In genomic region chr11:61676216-61676854, GRCm38 (mm10) we compare ENCODE assay signal across 22 mouse cellular contexts. TPM values are rescaled to one million over a fixed set of nuclear protein-coding genes. Genes with fewer than 3 reads are reported as not detected.
DNase-seq lines count a peak whose midpoint lies in the region; ATAC-seq and TF ChIP-seq lines count a peak whose summit lies in the region.
"Had no signal": no experiment of that assay in that cellular context is flagged by ENCODE, and none has a peak within 500 bp of the region (broad histone marks: within the 10 kb centered on the region; RNA-seq: fewer than 3 reads in every experiment).

No protein-coding gene starts in this region.

- H3K27me3 ChIP-seq in forebrain, embryonic 10.5 days (ENCODE audit: poor library complexity, severe bottlenecking), result peaks cover 59% of the 10 kb centered on the region
- H3K27me3 ChIP-seq in forebrain, embryonic 16.5 days (replicated peaks; ENCODE audit: control insufficient read depth, insufficient read depth, low read length), result no peaks in the 10 kb centered on the region
- H3K27me3 ChIP-seq in embryonic facial prominence, embryonic 14.5 days (replicated peaks; ENCODE audit: control insufficient read depth, insufficient read depth, low read length), result no peaks in the 10 kb centered on the region
- H3K27me3 ChIP-seq in limb, embryonic 14.5 days (ENCODE audit: control insufficient read depth, insufficient read depth, low read length), result no peaks in the 10 kb centered on the region
- H3K27me3 ChIP-seq in midbrain, embryonic 10.5 days (ENCODE audit: low read depth, poor library complexity, severe bottlenecking), result peaks cover 30% of the 10 kb centered on the region

- H3K36me3 ChIP-seq in forebrain, embryonic 10.5 days (replicated peaks), result no peaks in the 10 kb centered on the region
- H3K36me3 ChIP-seq in forebrain, embryonic 16.5 days (ENCODE audit: control insufficient read depth, insufficient read depth), result no peaks in the 10 kb centered on the region
- H3K36me3 ChIP-seq in embryonic facial prominence, embryonic 14.5 days (ENCODE audit: control insufficient read depth, insufficient read depth, low read length), result no peaks in the 10 kb centered on the region
- H3K36me3 ChIP-seq in limb, embryonic 14.5 days (ENCODE audit: control insufficient read depth, insufficient read depth, low read length), result no peaks in the 10 kb centered on the region
- H3K36me3 ChIP-seq in midbrain, embryonic 10.5 days, result no peaks in the 10 kb centered on the region

- H3K9me3 ChIP-seq in forebrain, embryonic 10.5 days, result no peaks in the 10 kb centered on the region
- H3K9me3 ChIP-seq in forebrain, embryonic 16.5 days (ENCODE audit: control insufficient read depth, low read length), result no peaks in the 10 kb centered on the region
- H3K9me3 ChIP-seq in embryonic facial prominence, embryonic 14.5 days (ENCODE audit: control insufficient read depth, low read length), result no peaks in the 10 kb centered on the region
- no peaks in the 10 kb centered on the region for H3K9me3 ChIP-seq in limb, embryonic 14.5 days (ENCODE audit: control insufficient read depth, low read length)
- no peaks in the 10 kb centered on the region for H3K9me3 ChIP-seq in midbrain, embryonic 10.5 days (replicated peaks)

- peak overlapping the region; percentile 58 for H3K27ac ChIP-seq in forebrain, embryonic 10.5 days
- no peak overlapping the region for H3K27ac ChIP-seq in forebrain, embryonic 16.5 days (ENCODE audit: low read length)
- peak overlapping the region; percentile 63 for H3K27ac ChIP-seq in embryonic facial prominence, embryonic 14.5 days (replicated peaks; ENCODE audit: low read depth, low read length)
- 0 out of 2 replicates have a peak overlapping the region, but pooled peaks have one; percentile 39 for H3K27ac ChIP-seq in limb, embryonic 14.5 days (replicated peaks; ENCODE audit: low read depth, low read length)
- H3K27ac ChIP-seq in midbrain, embryonic 10.5 days (replicated peaks), result no peak overlapping the region

- H3K4me2 ChIP-seq in forebrain, embryonic 16.5 days (ENCODE audit: low read length), result no peak overlapping the region
- H3K4me2 ChIP-seq in embryonic facial prominence, embryonic 14.5 days (ENCODE audit: low read depth, low read length), result no peak overlapping the region
- no peak overlapping the region for H3K4me2 ChIP-seq in limb, embryonic 14.5 days (replicated peaks; ENCODE audit: low read depth, low read length, severe bottlenecking)
- H3K4me2 ChIP-seq: midbrain, embryonic 11.5 days had no signal

- no peak for DNase-seq in forebrain, embryonic 10.5 days (ENCODE audit: extremely low spot score, low spot score)
- peak; percentile 53 for DNase-seq in embryo, embryonic 10 days (ENCODE audit: low spot score)
- no peak for DNase-seq in embryonic facial prominence, embryonic 14.5 days (ENCODE audit: low spot score)
- no peak for DNase-seq in limb, embryonic 14.5 days (ENCODE audit: low spot score)
- no peak for DNase-seq in adrenal gland, adult 8-10 months
- DNase-seq in right cerebral cortex, postnatal 4 days, result no peak
- DNase-seq in midbrain, embryonic 10.5 days (ENCODE audit: low spot score), result no peak
- DNase-seq: adrenal gland, postnatal 36 days; cerebellum, adult 2 months; gastrocnemius, postnatal 25 days; heart, postnatal 10 days; kidney, adult 2 months; kidney, postnatal 14 days; liver; lung, adult 18-20 months had no signal

- no peak for ATAC-seq in forebrain, embryonic 16.5 days
- no peak for ATAC-seq in embryonic facial prominence, embryonic 14.5 days (ENCODE audit: low read depth)
- no peak for ATAC-seq in limb, embryonic 14.5 days (ENCODE audit: low FRiP score, low read depth)
- ATAC-seq: hindbrain, embryonic 16.5 days had no signal

- H3K4me1 ChIP-seq in forebrain, embryonic 10.5 days, result peaks cover 49% of the 10 kb centered on the region
- H3K4me1 ChIP-seq in forebrain, embryonic 16.5 days (replicated peaks; ENCODE audit: control insufficient read depth, insufficient read depth, low read length), result peaks cover 5% of the 10 kb centered on the region
- peaks cover 16% of the 10 kb centered on the region for H3K4me1 ChIP-seq in embryonic facial prominence, embryonic 14.5 days (ENCODE audit: control insufficient read depth, insufficient read depth, low read length)
- peaks cover 19% of the 10 kb centered on the region for H3K4me1 ChIP-seq in limb, embryonic 14.5 days (ENCODE audit: control insufficient read depth, insufficient read depth, low read length)
- H3K4me1 ChIP-seq in midbrain, embryonic 10.5 days, result peaks cover 27% of the 10 kb centered on the region

- 60% methylated on average over 7 of the region's 7 CpGs for WGBS in forebrain, embryonic 10.5 days
- 77% methylated on average over 7 of the region's 7 CpGs for WGBS in forebrain, embryonic 16.5 days
- WGBS in embryonic facial prominence, embryonic 14.5 days, result 21% methylated on average over 7 of the region's 7 CpGs
- 22% methylated on average over 7 of the region's 7 CpGs for WGBS in limb, embryonic 14.5 days
- 74% methylated on average over 7 of the region's 7 CpGs for WGBS in midbrain, embryonic 10.5 days

- H3K4me3 ChIP-seq in forebrain, embryonic 10.5 days, result no peak overlapping the region
- no peak overlapping the region for H3K4me3 ChIP-seq in forebrain, embryonic 16.5 days (replicated peaks; ENCODE audit: low read length)
- H3K4me3 ChIP-seq in embryonic facial prominence, embryonic 14.5 days (ENCODE audit: low read depth, low read length), result no peak overlapping the region
- H3K4me3 ChIP-seq in limb, embryonic 14.5 days (replicated peaks; ENCODE audit: low read length), result no peak overlapping the region
- no peak overlapping the region for H3K4me3 ChIP-seq in midbrain, embryonic 10.5 days

- H3K9ac ChIP-seq in forebrain, embryonic 16.5 days (replicated peaks; ENCODE audit: low read depth, low read length), result no peak overlapping the region
- H3K9ac ChIP-seq in embryonic facial prominence, embryonic 14.5 days (ENCODE audit: low read depth, low read length), result no peak overlapping the region; the same call in 1 of the 2 replicates
- H3K9ac ChIP-seq in limb, embryonic 14.5 days (ENCODE audit: low read depth, low read length, severe bottlenecking), result 0 out of 2 replicates have a peak overlapping the region, but pooled peaks have one; percentile 16

- no peak for TF ChIP-seq POLR2A in limb, embryonic 14.5 days (IDR thresholded peaks at IDR 0.05; ENCODE audit: borderline replicate concordance, extremely low read depth, insufficient read depth, insufficient read length)

RNA-seq across cellular contexts. Expression of gene Fam83g, which starts 7.6 kb away (rescaled TPM):
- 1.5 and 1.9 TPM in 2 replicates for polyA plus RNA-seq in forebrain, embryonic 10.5 days (2016; fragmentation: Nextera tagmentation; extraction: Ambion mirVana)
- polyA plus RNA-seq in forebrain, embryonic 16.5 days (2015; fragmentation: Nextera tagmentation; extraction: Ambion mirVana), result 0.36 and 0.46 TPM in 2 replicates
- 2.2 and 3.7 TPM in 2 replicates for polyA plus RNA-seq in embryonic facial prominence, embryonic 14.5 days (2014; fragmentation: Nextera tagmentation; extraction: Ambion mirVana)
- polyA plus RNA-seq in limb, embryonic 14.5 days (2012; rRNA removed), result 2.1 and 2.4 TPM in 2 replicates
- 2.8 TPM in 2 replicates for polyA plus RNA-seq in limb, embryonic 14.5 days (2014; fragmentation: Nextera tagmentation; extraction: Ambion mirVana)
- total RNA-seq in adrenal gland, adult 8-10 months (2022), result 1 to 10 TPM; 1.7 to 2.9 (median 2.3) TPM
- polyA plus RNA-seq in midbrain, embryonic 10.5 days (2016; fragmentation: Nextera tagmentation; extraction: Ambion mirVana), result 0.86 and 0.95 TPM in 2 replicates
- total RNA-seq: monocyte, adult 5-6 weeks had no signal

RNA-seq across cellular contexts. Expression of gene Grap, which starts 23.3 kb away (rescaled TPM):
- polyA plus RNA-seq in forebrain, embryonic 10.5 days (2016; fragmentation: Nextera tagmentation; extraction: Ambion mirVana), result 9.0 and 9.8 TPM in 2 replicates
- polyA plus RNA-seq in forebrain, embryonic 16.5 days (2015; fragmentation: Nextera tagmentation; extraction: Ambion mirVana), result 10.2 and 11.3 TPM in 2 replicates
- 8.2 and 8.6 TPM in 2 replicates for polyA plus RNA-seq in embryonic facial prominence, embryonic 14.5 days (2014; fragmentation: Nextera tagmentation; extraction: Ambion mirVana)
- polyA plus RNA-seq in limb, embryonic 14.5 days (2012; rRNA removed), result 4.7 and 5.1 TPM in 2 replicates
- 4.9 and 5.6 TPM in 2 replicates for polyA plus RNA-seq in limb, embryonic 14.5 days (2014; fragmentation: Nextera tagmentation; extraction: Ambion mirVana)
- total RNA-seq in adrenal gland, adult 8-10 months (2022), result 10 to 100 TPM in 3 of 4 experiments, 1 to 10 TPM in 1; 9.4 to 12.4 (median 11.9) TPM
- 8.2 and 8.6 TPM in 2 replicates for polyA plus RNA-seq in midbrain, embryonic 10.5 days (2016; fragmentation: Nextera tagmentation; extraction: Ambion mirVana)

RNA-seq across cellular contexts. Expression of gene Slc5a10, which starts 44.3 kb away (rescaled TPM):
- polyA plus RNA-seq in forebrain, embryonic 10.5 days (2016; fragmentation: Nextera tagmentation; extraction: Ambion mirVana), result 0.07 and 0.12 TPM in 2 replicates
- not detected in 2 replicates for polyA plus RNA-seq in forebrain, embryonic 16.5 days (2015; fragmentation: Nextera tagmentation; extraction: Ambion mirVana)
- 0.13 TPM in 1 of 2 replicates, not detected in the other for polyA plus RNA-seq in embryonic facial prominence, embryonic 14.5 days (2014; fragmentation: Nextera tagmentation; extraction: Ambion mirVana)
- 0.04 and 0.09 TPM in 2 replicates for polyA plus RNA-seq in limb, embryonic 14.5 days (2012; rRNA removed)
- polyA plus RNA-seq in limb, embryonic 14.5 days (2014; fragmentation: Nextera tagmentation; extraction: Ambion mirVana), result not detected in 2 replicates
- total RNA-seq in adrenal gland, adult 8-10 months (2022), result under 1 TPM in 3 of 4 experiments, not detected in 1; 0.14 to 0.30 (median 0.25) TPM
- polyA plus RNA-seq in midbrain, embryonic 10.5 days (2016; fragmentation: Nextera tagmentation; extraction: Ambion mirVana), result not detected in 2 replicates
- total RNA-seq: gastrocnemius, postnatal 25 days; heart, adult 8-10 months; heart, postnatal 10 days; monocyte, adult 5-6 weeks had no signal
- polyA plus RNA-seq: hindbrain, embryonic 16.5 days; midbrain, embryonic 11.5 days; neural tube, embryonic 14.5 days; small intestine, adult 2 months had no signal

Comparison
In these comparisons a context has a peak if more than half of its experiments do, and no peak if none do; other contexts are left out.
1. H3K27ac ChIP-seq: peak in forebrain, embryonic 10.5 days (single experiment), embryonic facial prominence, embryonic 14.5 days (single experiment) and limb, embryonic 14.5 days (single experiment); none in forebrain, embryonic 16.5 days (single experiment) and midbrain, embryonic 10.5 days (single experiment).